Mouse (Mus musculus): ENCODE data around the gene Mpv17l. TPM values are rescaled to one million over a fixed set of nuclear protein-coding genes. Genes with fewer than 3 reads are reported as not detected.

The Mpv17l gene
- polyA plus RNA-seq, 1 experiment from 2014 or later, result 16.0 TPM

DNA sequence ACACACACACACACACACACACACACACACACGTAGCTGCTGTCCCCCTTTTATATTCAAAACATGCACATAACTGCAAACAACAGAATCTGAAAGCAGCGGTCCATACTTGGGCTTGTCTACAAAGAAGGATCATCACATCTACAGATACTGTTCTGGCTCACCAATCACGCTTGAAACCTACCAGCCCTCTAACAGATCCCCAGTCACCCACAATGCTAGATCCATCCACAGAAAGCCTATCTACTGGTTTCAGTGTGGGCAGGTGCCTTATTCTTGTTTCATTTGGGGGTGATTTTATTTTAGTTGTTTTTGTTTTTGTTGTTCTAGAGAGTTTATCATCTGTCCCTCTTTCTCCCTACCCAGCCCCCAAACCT is 83.2 kb downstream of the Mpv17l start:
- Histone ChIP-seq H3K9me3 (no peaks in the 10 kb centered on the region), H3K36me3 (no peaks in the 10 kb centered on the region), H3K4me3 (peak overlapping the region; percentile 79), H3K4me1 (replicated peaks) (peaks cover 17% of the 10 kb centered on the region), H3K9ac (peak overlapping the region; percentile 89), H3K4me2 (peak overlapping the region; percentile 71), H3K27me3 (no peaks in the 10 kb centered on the region), H3K27ac (peak overlapping the region; percentile 97)
- WGBS, result 38% methylated on average over 3 of the region's 3 CpGs
- peak; percentile 72 for ATAC-seq (ENCODE audit: low FRiP score)

DNA sequence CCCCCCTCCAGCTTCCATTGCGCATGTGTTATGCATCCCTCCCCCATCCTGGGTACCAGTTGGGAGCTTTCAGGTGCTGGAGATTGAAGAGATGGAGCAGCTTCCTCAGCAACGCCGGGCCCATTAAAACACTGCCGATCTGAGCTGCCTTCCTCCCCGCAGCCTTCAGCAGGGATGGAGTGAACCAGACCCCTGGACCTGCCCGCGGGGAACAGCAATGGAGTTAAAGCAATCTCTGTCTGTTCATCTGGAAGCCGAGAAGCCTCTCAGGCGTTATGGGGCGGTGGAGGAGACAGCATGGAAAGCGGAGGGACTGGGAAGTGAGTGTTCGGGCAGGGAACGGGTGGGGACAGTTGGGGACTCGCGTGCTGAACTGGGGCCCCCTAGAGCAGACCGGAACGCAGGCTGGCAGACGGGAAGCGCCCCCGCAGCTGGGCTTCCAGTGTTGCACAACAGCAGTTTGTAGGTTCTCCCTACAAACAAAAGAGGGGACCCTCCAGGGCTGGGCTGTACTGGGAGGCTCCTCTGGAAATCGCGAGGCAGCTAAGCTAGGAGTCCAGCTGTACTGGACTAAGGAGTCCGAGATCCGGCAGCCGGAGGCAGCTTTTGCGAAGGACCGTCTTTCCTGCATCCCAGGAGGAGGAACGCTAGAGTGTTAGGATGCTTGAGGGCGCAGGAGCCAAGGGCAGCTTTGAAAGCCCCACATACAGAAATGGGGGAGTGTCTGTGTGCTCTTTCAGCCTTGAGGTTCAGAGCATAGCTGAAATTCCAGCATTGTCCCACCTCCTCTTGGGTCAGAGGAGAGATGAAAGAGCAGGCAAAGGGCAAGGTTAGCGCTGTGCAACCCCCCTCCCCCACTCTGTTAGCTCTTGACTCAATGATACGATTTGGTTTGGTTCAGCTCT is 83.9 kb downstream of the Mpv17l start, which contains the start of the genes 2900011O08Rik and Ifitm7:
2900011O08Rik (plus strand) TSS at position 31 of the 905 bp plus-strand sequence.
Ifitm7 (minus strand) TSS at position 315 of the 905 bp plus-strand sequence.
- H3K4me1 ChIP-seq (replicated peaks), result peaks cover 17% of the 10 kb centered on the region
- peak within 1 kb of the TSS; percentile 71 for H3K4me2 ChIP-seq
- H3K9ac ChIP-seq, result peak within 1 kb of the TSS; percentile 89
- WGBS, result under 1% methylated on average over 31 of the region's 31 CpGs
- H3K27ac ChIP-seq, result peak within 1 kb of the TSS; percentile 97
- no peaks in the 10 kb centered on the region for H3K27me3 ChIP-seq
- H3K36me3 ChIP-seq, result no peaks in the 10 kb centered on the region
- ATAC-seq (ENCODE audit: low FRiP score), result peak; percentile 92
- H3K9me3 ChIP-seq, result no peaks in the 10 kb centered on the region
- peak within 1 kb of the TSS; percentile 79 for H3K4me3 ChIP-seq

DNA sequence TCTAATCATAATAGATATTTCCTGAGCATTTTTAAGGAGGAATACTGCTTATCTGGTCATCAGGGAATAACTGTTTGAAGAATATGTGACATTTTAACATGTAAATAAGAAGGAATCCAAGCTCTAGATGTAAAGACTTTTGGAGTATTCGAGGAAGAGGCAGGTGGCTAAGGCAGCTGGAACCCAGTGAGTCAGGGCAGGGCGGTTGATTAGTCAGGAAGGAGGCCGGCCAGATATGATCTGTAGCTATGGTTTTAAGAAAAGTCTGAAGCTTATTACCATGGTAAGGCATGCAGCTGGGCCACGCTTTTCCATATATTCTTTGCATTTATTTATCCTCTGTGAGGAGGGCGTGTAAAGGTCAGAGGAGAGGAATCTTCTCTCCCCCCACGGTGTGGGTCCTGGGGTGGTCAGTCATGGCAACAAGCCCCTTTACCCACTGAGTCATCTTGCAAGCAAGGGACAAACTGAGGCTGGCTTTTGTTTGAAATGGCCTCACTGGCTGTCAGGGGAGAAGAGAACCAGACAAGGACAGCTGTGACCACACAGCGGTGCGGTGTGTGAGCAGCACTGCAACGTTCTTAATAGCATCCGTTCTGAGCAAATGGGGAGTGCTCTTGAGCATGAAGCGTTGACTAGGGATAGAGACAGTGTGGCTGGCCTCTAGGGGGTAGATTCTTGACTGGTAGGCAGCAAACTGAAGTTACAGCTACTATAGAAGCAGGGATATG is 89.7 kb downstream of the Mpv17l start:
- Histone ChIP-seq H3K4me3 (no peak overlapping the region), H3K9me3 (no peaks in the 10 kb centered on the region), H3K36me3 (no peaks in the 10 kb centered on the region), H3K27ac (no peak overlapping the region), H3K4me2 (no peak overlapping the region), H3K27me3 (no peaks in the 10 kb centered on the region), H3K4me1 (replicated peaks) (peaks cover 13% of the 10 kb centered on the region), H3K9ac (no peak overlapping the region)
- ATAC-seq (ENCODE audit: low FRiP score), result no peak
- 83% methylated on average over 11 of the region's 11 CpGs for WGBS

- H3K4me1 ChIP-seq (replicated peaks), result peaks cover 2% of the 10 kb centered on the region
- WGBS, result 94% methylated on average over 1 of the region's 1 CpGs
- H3K9ac ChIP-seq, result no peak overlapping the region
- ATAC-seq (ENCODE audit: low FRiP score), result no peak
- no peak overlapping the region for H3K27ac ChIP-seq
- no peaks in the 10 kb centered on the region for H3K9me3 ChIP-seq
- H3K27me3 ChIP-seq, result no peaks in the 10 kb centered on the region
- no peak overlapping the region for H3K4me3 ChIP-seq
- no peak overlapping the region for H3K4me2 ChIP-seq
- no peaks in the 10 kb centered on the region for H3K36me3 ChIP-seq
These were observed 91.1 kb downstream of the Mpv17l start for GRCm38 (mm10) chr16:13994076-13994475.

- WGBS, result 86% methylated on average over 1 of the region's 1 CpGs
- Histone ChIP-seq H3K27ac (no peak overlapping the region), H3K27me3 (no peaks in the 10 kb centered on the region), H3K36me3 (no peaks in the 10 kb centered on the region), H3K4me3 (no peak overlapping the region), H3K4me1 (replicated peaks) (no peaks in the 10 kb centered on the region), H3K9me3 (no peaks in the 10 kb centered on the region), H3K4me2 (no peak overlapping the region), H3K9ac (no peak overlapping the region)
- ATAC-seq (ENCODE audit: low FRiP score), result no peak
These were observed 91.5 kb downstream of the Mpv17l start for GRCm38 (mm10) chr16:13994502-13994901.

Other genes with a start within 250 kb of the Mpv17l start
- 36.2 and 37.3 TPM in 2 replicates for gene Parn, start 235.0 kb upstream of the Mpv17l start, polyA plus RNA-seq (2015; fragmentation: Nextera tagmentation; extraction: Ambion mirVana)
- gene Bfar, start 231.3 kb upstream of the Mpv17l start, polyA plus RNA-seq (2015; fragmentation: Nextera tagmentation; extraction: Ambion mirVana), result 51.5 and 54.6 TPM in 2 replicates
- gene 3110001I22Rik, start 231.2 kb upstream of the Mpv17l start, polyA plus RNA-seq (2015; fragmentation: Nextera tagmentation; extraction: Ambion mirVana), result 8.5 and 8.9 TPM in 2 replicates
- gene Pla2g10, start 172.2 kb upstream of the Mpv17l start, polyA plus RNA-seq (2015; fragmentation: Nextera tagmentation; extraction: Ambion mirVana), result 0.56 and 1.1 TPM in 2 replicates
- gene Rrn3, start 122.5 kb upstream of the Mpv17l start, polyA plus RNA-seq (2015; fragmentation: Nextera tagmentation; extraction: Ambion mirVana), result 124 and 125 TPM in 2 replicates
- gene Ntan1, start 84.3 kb upstream of the Mpv17l start, polyA plus RNA-seq (2015; fragmentation: Nextera tagmentation; extraction: Ambion mirVana), result 224 and 232 TPM in 2 replicates
- gene Pdxdc1, start within 50 bp of the Mpv17l start, polyA plus RNA-seq (2015; fragmentation: Nextera tagmentation; extraction: Ambion mirVana), result 67.3 and 74.7 TPM in 2 replicates
- gene 2900011O08Rik, start 83.4 kb downstream of the Mpv17l start, polyA plus RNA-seq (2015; fragmentation: Nextera tagmentation; extraction: Ambion mirVana), result 128 and 134 TPM in 2 replicates
- gene Ifitm7, start 83.7 kb downstream of the Mpv17l start, polyA plus RNA-seq (2015; fragmentation: Nextera tagmentation; extraction: Ambion mirVana), result 1.1 and 1.3 TPM in 2 replicates

Measured in hindbrain, embryonic 13.5 days (tissue).